Mouse (Mus musculus) spleen, postnatal 10 days (tissue): ENCODE measurements around the gene Rtn3.
"Not testable (repeated sequence)": the region's sequence is repeated elsewhere in the genome, so short reads cannot be mapped to it uniquely, and the experiment has no call there.

Experiments
- DNase-seq, 2 experiments: peaks; one replicate each; pipeline ENCODE4 v3.0.0; 2021 to 2022; ENCODE audit warnings: low spot score in 2 of 2

Gene Rtn3

DNA sequence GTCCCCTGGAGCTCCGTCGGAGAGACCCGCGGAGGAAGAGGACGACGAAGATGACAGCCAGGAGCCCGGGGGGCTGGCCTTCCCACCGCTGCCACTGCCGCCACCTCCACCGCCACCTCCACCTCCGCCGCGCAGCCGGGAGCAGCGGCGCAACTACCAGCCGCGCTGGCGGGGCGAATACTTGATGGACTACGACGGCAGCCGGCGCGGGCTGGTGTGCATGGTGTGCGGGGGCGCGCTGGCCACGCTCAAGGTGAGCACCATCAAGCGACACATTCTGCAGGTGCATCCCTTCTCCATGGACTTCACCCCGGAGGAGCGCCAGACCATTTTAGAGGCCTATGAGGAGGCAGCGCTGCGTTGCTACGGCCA lies 60.4 kb downstream of the Rtn3 start:
- no peak for DNase-seq

- no peak for DNase-seq
These were observed 61.2 kb downstream of the Rtn3 start for GRCm38 (mm10) chr19:7421602-7422591.

DNA sequence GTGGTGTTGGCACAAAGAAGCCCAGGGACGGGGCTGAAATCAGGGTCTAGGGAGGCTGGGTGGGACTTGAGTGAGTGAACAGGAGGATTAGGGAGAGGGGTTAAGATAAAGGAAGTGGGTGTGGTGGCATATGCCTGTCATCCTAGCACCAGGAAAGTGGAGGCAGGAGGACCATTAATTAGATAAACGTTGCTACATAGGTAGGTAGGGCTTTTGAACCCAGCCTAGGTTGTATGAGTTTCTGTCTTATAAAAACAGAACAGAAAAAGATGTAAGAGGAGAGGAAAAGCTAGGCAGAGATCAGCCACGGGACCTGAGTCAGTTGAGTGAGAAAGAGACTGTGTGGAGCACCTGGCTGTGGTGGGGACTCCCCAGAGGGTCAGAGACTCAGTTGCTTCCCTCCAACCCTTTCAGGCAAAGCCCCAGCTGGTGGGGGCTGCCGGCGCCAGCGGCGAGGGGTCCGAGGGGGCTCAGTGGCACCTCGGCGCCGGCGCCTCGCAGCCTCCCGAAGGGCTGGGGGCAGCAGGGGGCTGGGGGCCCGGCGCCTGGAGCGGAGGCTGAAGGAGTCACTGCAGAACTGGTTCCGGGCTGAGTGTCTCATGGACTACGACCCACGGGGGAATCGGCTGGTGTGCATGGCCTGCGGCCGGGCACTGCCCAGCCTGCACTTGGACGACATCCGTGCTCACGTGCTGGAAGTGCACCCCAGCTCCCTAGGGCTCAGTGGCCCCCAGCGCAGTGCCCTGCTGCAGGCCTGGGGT lies 62.1 kb downstream of the Rtn3 start:
- DNase-seq = no peak

- no peak for DNase-seq
These were observed 63.0 kb downstream of the Rtn3 start for GRCm38 (mm10) chr19:7420108-7420507.

GRCm38 (mm10) chr19:7419134-7419533 lies 63.9 kb downstream of the Rtn3 start:
- DNase-seq = no peak

DNA sequence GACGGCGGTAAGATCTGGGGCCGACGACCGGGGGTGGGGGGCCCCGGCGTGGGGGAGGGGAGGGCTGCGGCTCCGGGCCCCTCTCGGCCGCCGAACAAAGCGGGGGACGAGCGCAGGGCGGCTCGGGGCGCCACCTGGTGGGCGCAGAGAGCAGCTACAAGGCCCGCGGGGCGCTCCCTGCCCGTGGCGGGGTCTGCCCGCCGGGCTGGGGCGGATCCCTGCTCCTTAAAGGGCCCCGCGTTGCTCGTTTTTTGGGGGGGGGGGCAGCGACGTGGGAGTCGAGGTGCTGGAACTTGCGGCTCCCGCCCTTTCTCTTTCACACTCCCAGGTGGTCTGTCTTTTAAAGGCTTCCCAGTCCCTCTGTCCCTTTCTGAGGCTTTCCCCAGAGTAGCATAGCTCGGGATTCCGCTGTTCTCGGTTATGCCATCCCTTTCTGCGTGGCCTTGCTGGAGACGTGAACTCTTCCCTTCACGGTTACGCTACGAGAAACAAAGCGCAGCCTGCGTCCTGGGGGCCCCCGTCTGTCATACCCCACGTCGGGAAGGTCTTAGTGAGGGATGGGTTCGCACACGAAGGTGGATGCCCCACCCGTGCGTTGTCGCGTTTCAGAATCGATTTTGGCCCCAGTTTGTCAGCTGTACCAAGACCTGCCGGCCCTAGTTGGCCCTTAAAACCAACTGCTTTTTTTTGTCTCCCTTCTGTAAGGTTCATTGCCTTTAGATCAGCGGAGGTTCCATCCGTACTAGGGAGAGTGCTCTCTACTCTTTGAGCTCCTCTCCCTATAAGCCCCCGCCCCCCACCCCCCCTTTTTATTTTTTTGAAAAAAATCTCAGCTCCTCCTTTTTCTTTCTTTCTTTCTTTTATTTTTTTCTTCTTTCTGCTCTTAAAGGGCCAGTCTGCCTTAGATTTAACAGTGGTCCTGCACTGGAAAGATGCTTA lies 64.9 kb downstream of the Rtn3 start:
- peak; percentile 68 to 79 for DNase-seq

GRCm38 (mm10) chr19:7416834-7417735 lies 66.0 kb downstream of the Rtn3 start, which contains the start of gene 2700081O15Rik:
Gene 2700081O15Rik, plus strand, starts transcription at chr19:7417625.
- peak; percentile 46 to 68 for DNase-seq

GRCm38 (mm10) chr19:7415916-7416833 lies 66.9 kb downstream of the Rtn3 start:
- peak in 1 of 2 experiments; percentile 23 for DNase-seq

GRCm38 (mm10) chr19:7412361-7412760 lies 70.7 kb downstream of the Rtn3 start:
- no peak for DNase-seq

- DNase-seq = no peak
These were observed 78.4 kb downstream of the Rtn3 start for GRCm38 (mm10) chr19:7404623-7405229.

GRCm38 (mm10) chr19:7400635-7401034 lies 82.4 kb downstream of the Rtn3 start:
- DNase-seq = no peak

DNA sequence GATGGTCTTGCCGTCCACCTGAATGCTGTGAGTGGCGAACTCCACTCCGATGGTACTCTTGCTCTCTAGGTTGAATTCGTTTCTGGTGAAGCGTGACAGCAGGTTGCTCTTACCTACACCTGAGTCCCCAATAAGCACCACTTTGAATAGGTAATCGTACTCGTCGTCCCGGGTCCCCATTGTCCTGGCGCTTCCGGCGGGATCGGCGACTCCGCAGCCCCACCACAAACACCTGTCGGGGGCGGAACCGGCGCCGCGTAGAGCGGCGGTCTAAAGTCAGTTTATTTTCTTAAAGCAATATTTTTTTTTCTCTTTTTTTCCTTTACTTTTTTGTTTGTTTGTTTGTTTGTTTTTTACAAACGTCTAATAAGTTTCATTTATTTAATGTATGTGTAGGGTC lies 84.2 kb downstream of the Rtn3 start:
- DNase-seq = not testable (repeated sequence)

- not testable (repeated sequence) for DNase-seq
These were observed 85.9 kb downstream of the Rtn3 start for GRCm38 (mm10) chr19:7396867-7397826.

- no peak for DNase-seq
These were observed 94.6 kb downstream of the Rtn3 start for GRCm38 (mm10) chr19:7388488-7388887.

GRCm38 (mm10) chr19:7386042-7386441 lies 97.0 kb downstream of the Rtn3 start:
- no peak for DNase-seq

GRCm38 (mm10) chr19:7382903-7383865 lies 99.9 kb downstream of the Rtn3 start, which contains the start of gene Spindoc:
Gene Spindoc, minus strand, starts transcription at chr19:7382994.
- peak; percentile 98 to 100 for DNase-seq
